Mouse (Mus musculus) ES-E14 (cell line): ENCODE results near the gene Astn2. TPM values are rescaled to one million over a fixed set of nuclear protein-coding genes. Genes with fewer than 3 reads are reported as not detected.

ENCODE experiments used
- DNase-seq: peaks from one replicate; pipeline ENCODE4 v3.0.0-alpha.2; 2013; ENCODE audit warnings: low read depth, low spot score
- H3K27ac ChIP-seq: 2 replicates; pipeline ENCODE4 v1.5.1; 2012; ENCODE audit warnings: low read depth, mild to moderate bottlenecking, low read length, moderate library complexity, mixed read lengths; ENCODE audit not compliant: poor library complexity, insufficient read depth, severe bottlenecking
- H3K36me3 ChIP-seq: 2 replicates; pipeline ENCODE4 v1.6.1; 2012; ENCODE audit warnings: mild to moderate bottlenecking, low read length, moderate library complexity, mixed read lengths; ENCODE audit not compliant: control insufficient read depth, poor library complexity, insufficient read depth, severe bottlenecking
- H3K4me1 ChIP-seq, 2 experiments: fragments of 150-350 bp in 1 of 2; sonication (generic) in 1 of 2; 2 replicates each; pipeline ENCODE4 v1.6.1; 2012; ENCODE audit warnings: low read length in 2 of 2, mild to moderate bottlenecking in 1 of 2, mixed read lengths in 1 of 2; ENCODE audit not compliant: control insufficient read depth in 2 of 2, insufficient read depth in 2 of 2, poor library complexity in 1 of 2
- H3K4me3 ChIP-seq, 2 experiments: fragments of 150-350 bp in 1 of 2; sonication (generic) in 1 of 2; 2 replicates each; pipeline ENCODE4 v1.5.1; 2012; ENCODE audit warnings: low read length in 2 of 2, low read depth in 1 of 2, mild to moderate bottlenecking in 1 of 2, mixed read lengths in 1 of 2; ENCODE audit not compliant: insufficient read depth in 1 of 2, poor library complexity in 1 of 2, severe bottlenecking in 1 of 2
- H3K9ac ChIP-seq: 2 replicates; pipeline ENCODE4 v1.6.1; 2012; ENCODE audit warnings: low read depth, mild to moderate bottlenecking, low read length, mixed read lengths; ENCODE audit not compliant: poor library complexity, insufficient read depth, severe bottlenecking
- H3K9me3 ChIP-seq: fragments of 150-350 bp; sonication (generic); 2 replicates; pipeline ENCODE4 v1.6.1; 2012; ENCODE audit warnings: low read depth, mild to moderate bottlenecking, low read length; ENCODE audit not compliant: control insufficient read depth, insufficient read depth
- CHD2 ChIP-seq: IDR thresholded peaks from 2 replicates; pipeline ENCODE4 v1.6.1; 2014; ENCODE audit warnings: mild to moderate bottlenecking, low read depth, low read length, inconsistent platforms
- HCFC1 ChIP-seq: IDR thresholded peaks from 2 replicates; pipeline ENCODE4 v1.6.1; 2012; ENCODE audit warnings: low read length, inconsistent platforms, borderline replicate concordance; ENCODE audit not compliant: insufficient read depth
- MAFK ChIP-seq: IDR thresholded peaks from 2 replicates; pipeline ENCODE4 v1.6.1; 2014; ENCODE audit warnings: mild to moderate bottlenecking, low read depth, low read length, inconsistent platforms; ENCODE audit not compliant: insufficient read depth
- ZC3H11A ChIP-seq: IDR thresholded peaks from 2 replicates; pipeline ENCODE4 v1.6.1; 2012; ENCODE audit warnings: low read depth, mild to moderate bottlenecking, inconsistent platforms, low read length, borderline replicate concordance
- ZNF384 ChIP-seq: IDR thresholded peaks from 2 replicates; pipeline ENCODE4 v1.6.1; 2012; ENCODE audit warnings: low read depth, low read length, inconsistent platforms
- in situ Hi-C, 2 experiments: fragments of 600-800 bp; cut with MboI; formaldehyde crosslinking; loops; one replicate each; pipeline ENCODE4 v1.15.1; 2025; ENCODE audit warnings: low sequenced_read_pairs in 2 of 2, inconsistent platforms in 1 of 2; ENCODE audit not compliant: unreplicated experiment in 2 of 2
- total RNA-seq: library from RNA; depleted of rRNA; stranded (reverse); fragments of 300-350 nt; gene quantifications from 2 replicates; pipeline ENCODE4 v1.2.3, GENCODE M21; 2012

Gene Astn2
- total RNA-seq, 1 experiment, result 0.04 TPM

DNA sequence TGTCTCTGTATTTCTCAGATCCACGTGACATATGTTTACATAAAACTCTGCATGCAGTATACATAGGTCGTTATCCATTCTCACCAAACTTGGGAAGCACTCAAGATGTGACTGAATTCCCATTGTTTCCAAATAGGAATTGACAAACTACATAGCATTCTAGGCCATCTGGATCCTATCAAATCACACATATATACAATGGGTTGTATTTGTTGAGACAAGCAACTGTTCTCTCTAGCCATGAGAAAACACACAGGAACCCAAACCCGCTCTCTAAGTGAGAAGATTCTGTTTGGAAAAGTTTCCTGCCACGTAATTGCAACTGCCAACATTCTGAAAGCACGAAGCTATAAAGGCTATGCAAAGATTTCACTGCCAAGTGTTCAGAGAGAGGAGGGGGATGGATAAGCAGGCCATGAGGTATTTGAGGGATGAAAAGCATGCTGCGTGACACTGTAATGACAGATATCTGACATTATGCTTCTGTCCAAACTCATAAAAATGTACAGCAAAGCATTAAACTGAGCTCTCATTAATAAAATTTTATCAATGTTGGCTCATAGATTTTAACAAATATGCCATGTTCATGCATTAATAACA lies 732.7 kb downstream of the Astn2 start:
- H3K27ac ChIP-seq, result no peak overlapping the region
- no peak overlapping the region for H3K4me3 ChIP-seq
- H3K36me3 ChIP-seq, result no peaks in the 10 kb centered on the region
- H3K9ac ChIP-seq, result no peak overlapping the region
- H3K4me1 ChIP-seq, result no peaks in the 10 kb centered on the region
- H3K9me3 ChIP-seq, result no peaks in the 10 kb centered on the region
- no peak for TF ChIP-seq CHD2
- no peak for TF ChIP-seq HCFC1
- TF ChIP-seq MAFK, result no peak
- no peak for TF ChIP-seq ZC3H11A
- TF ChIP-seq ZNF384, result no peak
- no peak for DNase-seq
- in situ Hi-C loops, result no loop called here

DNA sequence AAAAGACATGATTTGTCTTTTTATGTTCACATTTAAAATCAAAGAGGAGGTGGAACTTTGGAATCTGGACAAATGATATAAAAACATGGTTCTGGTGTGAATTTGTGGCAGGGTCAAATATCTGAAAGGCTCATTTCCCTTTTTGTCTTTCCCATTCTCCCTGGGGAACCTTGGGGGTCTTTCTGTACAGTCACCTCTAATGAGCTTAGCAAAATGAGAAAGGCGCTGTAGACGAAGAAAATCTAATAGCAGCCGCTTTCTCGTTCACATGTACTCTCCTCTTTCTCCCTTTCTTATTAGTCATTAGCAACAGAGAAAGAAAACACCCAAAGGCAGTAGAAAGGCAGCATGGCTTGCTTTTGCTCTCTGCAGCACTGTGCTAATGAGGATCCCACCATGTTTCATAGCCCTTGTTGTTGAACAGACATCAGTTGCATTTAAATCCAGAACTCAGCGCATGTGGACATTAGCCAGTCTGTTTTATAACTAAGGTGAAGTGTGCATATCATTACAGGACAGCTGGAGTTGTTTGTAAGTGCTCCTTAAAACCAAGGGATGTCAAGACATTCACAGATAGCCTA lies 737.3 kb downstream of the Astn2 start:
- no peak overlapping the region for H3K9ac ChIP-seq
- H3K4me1 ChIP-seq, result no peaks in the 10 kb centered on the region
- H3K9me3 ChIP-seq, result no peaks in the 10 kb centered on the region

GRCm38 (mm10) chr4:65663176-65663575 lies 741.2 kb downstream of the Astn2 start:
- Histone ChIP-seq H3K36me3 (no peaks in the 10 kb centered on the region), H3K4me1 (no peaks in the 10 kb centered on the region), H3K9me3 (no peaks in the 10 kb centered on the region), H3K4me3 (no peak overlapping the region), H3K9ac (no peak overlapping the region), H3K27ac (no peak overlapping the region)
- no peak for DNase-seq
- in situ Hi-C loops, result no loop called here
- TF ChIP-seq ZNF384 (no peak), HCFC1 (no peak), ZC3H11A (no peak)

More for the DNA sequence above, 737.3 kb downstream of the Astn2 start:
- Histone ChIP-seq H3K27ac (no peak overlapping the region), H3K36me3 (no peaks in the 10 kb centered on the region), H3K4me3 (no peak overlapping the region)
- no peak for DNase-seq
- TF ChIP-seq MAFK, result no peak
- no peak for TF ChIP-seq ZC3H11A
- no peak for TF ChIP-seq ZNF384
- no peak for TF ChIP-seq HCFC1
- TF ChIP-seq CHD2, result no peak
- in situ Hi-C loops, result no loop called here

GRCm38 (mm10) chr4:65654723-65655122 lies 749.7 kb downstream of the Astn2 start:
- peak; percentile 56 for DNase-seq
- Histone ChIP-seq H3K4me1 (no peaks in the 10 kb centered on the region), H3K4me3 (no peak overlapping the region), H3K27ac (no peak overlapping the region), H3K9ac (no peak overlapping the region), H3K36me3 (no peaks in the 10 kb centered on the region), H3K9me3 (no peaks in the 10 kb centered on the region)
- in situ Hi-C loops, result no loop called here
- peak; percentile 88 for TF ChIP-seq ZC3H11A
- TF ChIP-seq CHD2, result no peak

DNA sequence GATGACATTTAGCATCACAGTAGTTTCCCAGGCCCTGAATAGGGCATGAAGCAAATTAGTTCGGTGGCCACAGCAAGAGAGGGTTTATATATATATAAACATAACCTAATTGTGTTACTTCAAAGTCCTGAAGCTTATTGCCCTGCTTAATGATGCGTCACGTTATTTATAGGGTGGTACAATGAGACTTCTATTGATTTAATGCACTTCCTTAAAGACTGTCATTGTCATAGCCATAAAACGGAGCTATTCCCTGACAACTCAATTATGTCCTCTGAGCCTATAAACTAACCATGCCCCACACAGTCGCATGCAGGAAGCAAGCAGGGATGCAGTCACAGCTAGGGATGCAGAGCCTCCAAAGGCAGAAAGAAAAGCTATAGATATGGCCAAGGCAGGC lies 761.8 kb downstream of the Astn2 start:
- no peak overlapping the region for H3K4me3 ChIP-seq
- no peaks in the 10 kb centered on the region for H3K36me3 ChIP-seq
- H3K4me1 ChIP-seq, result no peaks in the 10 kb centered on the region
- in situ Hi-C loops, result no loop called here
- TF ChIP-seq ZNF384, result no peak
- TF ChIP-seq MAFK, result no peak
- no peak for TF ChIP-seq ZC3H11A
- TF ChIP-seq HCFC1, result no peak
- TF ChIP-seq CHD2, result no peak
- H3K9me3 ChIP-seq, result no peaks in the 10 kb centered on the region
- H3K27ac ChIP-seq, result no peak overlapping the region
- H3K9ac ChIP-seq, result no peak overlapping the region
- no peak for DNase-seq
